Mouse (Mus musculus): ENCODE measurements around the gene Gpr153.

DNA sequence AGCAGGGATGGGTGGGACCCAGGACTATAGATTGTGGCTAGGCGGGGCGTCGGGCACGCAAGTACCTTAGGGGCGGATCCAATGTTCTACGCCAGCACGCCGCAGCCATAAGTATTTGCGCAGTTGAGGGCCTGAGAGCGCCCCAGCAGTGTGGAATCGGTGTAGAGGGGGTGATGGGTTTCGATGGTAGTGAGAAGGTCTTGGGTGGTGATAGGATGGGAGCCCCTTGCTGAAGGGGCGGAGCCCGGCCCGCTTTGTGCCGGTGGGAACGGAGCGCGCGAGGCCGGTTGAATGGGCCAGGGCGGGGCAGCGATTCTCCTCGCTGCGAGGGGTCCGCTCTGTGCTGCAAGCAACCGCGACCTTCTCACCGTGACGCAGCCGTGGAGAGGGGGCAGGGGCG, 12.2 kb downstream of the Gpr153 start:
- no peak for TF ChIP-seq BHLHE40 (IDR thresholded peaks at IDR 0.05; ENCODE audit: low read depth, low read length)
- no peak for TF ChIP-seq RCOR1 (conservative IDR thresholded peaks at IDR 0.05; ENCODE audit: low read depth, low read length)
- no peak for TF ChIP-seq CTCF (conservative IDR thresholded peaks at IDR 0.05 in 1 of 2, IDR thresholded peaks at IDR 0.05 in 1 of 2; ENCODE audit: low read depth in 2 of 2, low read length in 2 of 2)
- TF ChIP-seq USF1 (IDR thresholded peaks at IDR 0.05; ENCODE audit: low read depth, low read length): no peak
- TF ChIP-seq POLR2A (IDR thresholded peaks at IDR 0.05; ENCODE audit: low read depth, low read length): no peak
- TF ChIP-seq POLR2AphosphoS2 (IDR thresholded peaks at IDR 0.05; ENCODE audit: low read depth, low read length): no peak
- TF ChIP-seq MAX (IDR thresholded peaks at IDR 0.05; ENCODE audit: low read length): no peak

All from CH12.LX (cell line).